Mouse (Mus musculus) CH12.LX (cell line): ENCODE measurements around the gene Esrra. TPM values are rescaled to one million over a fixed set of nuclear protein-coding genes. Genes with fewer than 3 reads are reported as not detected.

Source experiments
- DNase-seq: peaks from one replicate; pipeline ENCODE4 v3.0.0-alpha.2; 2013; ENCODE audit errors: extremely low read depth
- H3K27ac ChIP-seq: 2 replicates; pipeline ENCODE4 v1.5.1; 2012; ENCODE audit warnings: low read depth, mild to moderate bottlenecking, control low read depth, moderate library complexity; ENCODE audit not compliant: insufficient read depth
- H3K27me3 ChIP-seq: replicated peaks from 2 replicates; pipeline ENCODE3; 2012; ENCODE audit warnings: inconsistent platforms
- H3K36me3 ChIP-seq, 2 experiments: replicated peaks in 1 of 2; 2 replicates each; pipeline versions ENCODE3 to v1.6.1; 2012; ENCODE audit warnings: inconsistent platforms in 1 of 2, low read length in 1 of 2, mild to moderate bottlenecking in 1 of 2, mixed read lengths in 1 of 2, moderate library complexity in 1 of 2; ENCODE audit not compliant: control insufficient read depth in 1 of 2, insufficient read depth in 1 of 2
- H3K4me1 ChIP-seq, 2 experiments: 2 replicates each; pipeline ENCODE4 v1.6.1; 2012; ENCODE audit warnings: inconsistent platforms in 1 of 2, moderate library complexity in 1 of 2; ENCODE audit not compliant: insufficient read depth in 2 of 2, control insufficient read depth in 1 of 2
- H3K4me2 ChIP-seq: 2 replicates; pipeline ENCODE4 v1.6.1; 2012; ENCODE audit warnings: low read depth, mild to moderate bottlenecking, control low read depth; ENCODE audit not compliant: poor library complexity, insufficient read depth, severe bottlenecking
- H3K4me3 ChIP-seq, 3 experiments: fragments of 150-350 bp in 1 of 3; sonication (generic) in 1 of 3; replicated peaks in 1 of 3; 2 replicates each; pipeline versions ENCODE3 to v1.5.1; 2011 to 2012; ENCODE audit warnings: low read depth in 2 of 3, low read length in 2 of 3, mild to moderate bottlenecking in 2 of 3, moderate library complexity in 2 of 3, control low read depth in 1 of 3, improper control_type of control experiment in 1 of 3, inconsistent platforms in 1 of 3, mixed read lengths in 1 of 3; ENCODE audit not compliant: poor library complexity in 1 of 3
- H3K79me2 ChIP-seq: replicated peaks from 2 replicates; pipeline ENCODE4 v1.6.1; 2012; ENCODE audit warnings: mild to moderate bottlenecking, moderate library complexity; ENCODE audit not compliant: control insufficient read depth, poor library complexity, insufficient read depth, severe bottlenecking; ENCODE audit errors: extremely low read depth
- H3K9ac ChIP-seq: 2 replicates; pipeline ENCODE4 v1.6.1; 2012; ENCODE audit warnings: low read depth, mild to moderate bottlenecking, control low read depth, moderate library complexity; ENCODE audit not compliant: insufficient read depth
- H3K9me3 ChIP-seq: replicated peaks from 2 replicates; pipeline ENCODE3; 2012; ENCODE audit warnings: low read length, inconsistent platforms, mixed read lengths
- BHLHE40 ChIP-seq: IDR thresholded peaks from 2 replicates; pipeline ENCODE4 v1.6.1; 2011; ENCODE audit warnings: mild to moderate bottlenecking, low read depth, low read length, improper control_type of control experiment
- CHD2 ChIP-seq: IDR thresholded peaks from 2 replicates; pipeline ENCODE4 v1.6.1; 2011; ENCODE audit warnings: low read length, improper control_type of control experiment
- E2F4 ChIP-seq: IDR thresholded peaks from 2 replicates; pipeline ENCODE4 v1.6.1; 2011; ENCODE audit warnings: low read depth, low read length, improper control_type of control experiment; ENCODE audit not compliant: insufficient replicate concordance
- ETS1 ChIP-seq: conservative IDR thresholded peaks from 2 replicates; pipeline ENCODE4 v1.6.1; 2012; ENCODE audit warnings: low read depth, mild to moderate bottlenecking, inconsistent platforms, low read length, improper control_type of control experiment, moderate library complexity
- GABPA ChIP-seq: IDR thresholded peaks from 2 replicates; pipeline ENCODE4 v1.6.1; 2012; ENCODE audit warnings: low read depth, low read length, improper control_type of control experiment, inconsistent platforms; ENCODE audit not compliant: insufficient replicate concordance
- HCFC1 ChIP-seq: IDR thresholded peaks from 2 replicates; pipeline ENCODE4 v1.6.1; 2012; ENCODE audit warnings: low read depth, mild to moderate bottlenecking, inconsistent platforms, low read length, improper control_type of control experiment
- IRF4 ChIP-seq: IDR thresholded peaks from 2 replicates; pipeline ENCODE4 v1.6.1; 2014; ENCODE audit warnings: low read depth, mild to moderate bottlenecking, inconsistent platforms, low read length, improper control_type of control experiment
- JUN ChIP-seq: IDR thresholded peaks from 2 replicates; pipeline ENCODE4 v1.6.1; 2011; ENCODE audit warnings: low read depth, mild to moderate bottlenecking, low read length, improper control_type of control experiment, moderate library complexity; ENCODE audit not compliant: insufficient read depth
- JUND ChIP-seq: conservative IDR thresholded peaks from 2 replicates; pipeline ENCODE4 v1.6.1; 2011; ENCODE audit warnings: low read depth, low read length, improper control_type of control experiment
- MAFK ChIP-seq: IDR thresholded peaks from 2 replicates; pipeline ENCODE4 v1.6.1; 2011; ENCODE audit warnings: low read length, improper control_type of control experiment; ENCODE audit not compliant: insufficient replicate concordance
- MAX ChIP-seq: IDR thresholded peaks from 2 replicates; pipeline ENCODE4 v1.6.1; 2011; ENCODE audit warnings: low read length, improper control_type of control experiment
- MAZ ChIP-seq: IDR thresholded peaks from 2 replicates; pipeline ENCODE4 v1.6.1; 2012; ENCODE audit warnings: low read depth, mild to moderate bottlenecking, inconsistent platforms, low read length, improper control_type of control experiment, moderate library complexity
- PAX5 ChIP-seq: IDR thresholded peaks from 2 replicates; pipeline ENCODE4 v1.6.1; 2012; ENCODE audit warnings: low read length, inconsistent platforms, mixed read lengths
- POLR2A ChIP-seq: IDR thresholded peaks from 2 replicates; pipeline ENCODE4 v1.6.1; 2011; ENCODE audit warnings: low read depth, mild to moderate bottlenecking, improper control_type of control experiment, low read length
- RCOR1 ChIP-seq: conservative IDR thresholded peaks from 2 replicates; pipeline ENCODE4 v1.6.1; 2012; ENCODE audit warnings: low read depth, mild to moderate bottlenecking, inconsistent platforms, low read length, improper control_type of control experiment
- TBP ChIP-seq: conservative IDR thresholded peaks from 2 replicates; pipeline ENCODE4 v1.6.1; 2011; ENCODE audit warnings: low read depth, low read length, improper control_type of control experiment
- TCF12 ChIP-seq: IDR thresholded peaks from 2 replicates; pipeline ENCODE4 v1.6.1; 2014; ENCODE audit warnings: low read depth, mild to moderate bottlenecking, inconsistent platforms, low read length, improper control_type of control experiment
- UBTF ChIP-seq: IDR thresholded peaks from 2 replicates; pipeline ENCODE4 v1.6.1; 2012; ENCODE audit warnings: low read depth, mild to moderate bottlenecking, inconsistent platforms, low read length, improper control_type of control experiment, moderate library complexity
- USF2 ChIP-seq: conservative IDR thresholded peaks from 2 replicates; pipeline ENCODE4 v1.6.1; 2011; ENCODE audit warnings: low read depth, low read length, improper control_type of control experiment
- ZKSCAN1 ChIP-seq: IDR thresholded peaks from 2 replicates; pipeline ENCODE4 v1.6.1; 2012; ENCODE audit warnings: low read depth, inconsistent platforms, low read length, improper control_type of control experiment, borderline replicate concordance
- ZMIZ1 ChIP-seq: IDR thresholded peaks from 2 replicates; pipeline ENCODE4 v1.6.1; 2012; ENCODE audit warnings: low read depth, mild to moderate bottlenecking, inconsistent platforms, low read length, improper control_type of control experiment
- ZNF384 ChIP-seq: IDR thresholded peaks from 2 replicates; pipeline ENCODE4 v1.6.1; 2012; ENCODE audit warnings: low read depth, low read length, improper control_type of control experiment, inconsistent platforms
- dilution Hi-C: fragments of 300-500 bp; cut with MboI; formaldehyde crosslinking; loops from 2 replicates; pipeline ENCODE4 v1.14.3; 2020; ENCODE audit warnings: low sequenced_read_pairs; ENCODE audit not compliant: extremely low pct_unique_long_range_greater_than_20kb, extremely low pct_ligation_motif_present
- in situ Hi-C: fragments of 300-500 bp; cut with MboI; formaldehyde crosslinking; loops from 3 replicates; pipeline ENCODE4 v1.14.3; 2019; ENCODE audit warnings: low sequenced_read_pairs, low pct_ligation_motif_present, low pct_unique_long_range_greater_than_20kb, mixed read lengths
- polyA plus RNA-seq: library from polyadenylated mRNA; unstranded; fragments of >175 nt; gene quantifications from 2 replicates; pipeline ENCODE4 v1.2.1, GENCODE M21; 2012; ENCODE audit warnings: low read depth; ENCODE audit not compliant: insufficient read length
- total RNA-seq, 2 experiments: library from RNA; depleted of rRNA; stranded (reverse); fragments of 300-350 nt in 1 of 2; fragments of >200 nt in 1 of 2; gene quantifications; 2 replicates each; pipeline ENCODE4 v1.2.3; 2012 to 2014

Gene Esrra
- total and polyA plus RNA-seq, 3 experiments = 13.6 to 28.7 (median 15.6) TPM

- dilution Hi-C loops = no loop called here
- no peak for DNase-seq
- no peaks in the 10 kb centered on the region for H3K9me3 ChIP-seq
- peak overlapping the region; percentile 77 for H3K9ac ChIP-seq
- peaks cover 6 to 24% of the 10 kb centered on the region in 2 experiments for H3K4me1 ChIP-seq
- no peaks in the 10 kb centered on the region for H3K27me3 ChIP-seq
- peaks cover 0 to 22% of the 10 kb centered on the region in 2 experiments for H3K36me3 ChIP-seq
- in situ Hi-C loops = no loop called here
- H3K4me3 ChIP-seq = peak overlapping the region; percentile 71 to 78 (median 77)
- TF ChIP-seq JUN (no peak), JUND (no peak), ETS1 (no peak), TBP (no peak), ZNF384 (no peak), USF2 (no peak), MAFK (no peak), ZMIZ1 (no peak), UBTF (no peak), MAZ (no peak)
- no peaks in the 10 kb centered on the region for H3K79me2 ChIP-seq
- no peak overlapping the region for H3K27ac ChIP-seq
- peak overlapping the region; percentile 80 for H3K4me2 ChIP-seq
These were observed 19.1 kb upstream of the Esrra start for GRCm38 (mm10) chr19:6940396-6941351.

GRCm38 (mm10) chr19:6939106-6940002, 17.7 kb upstream of the Esrra start:
- no peaks in the 10 kb centered on the region for H3K79me2 ChIP-seq
- no peaks in the 10 kb centered on the region for H3K9me3 ChIP-seq
- no peak for TF ChIP-seq RCOR1
- no peak for TF ChIP-seq BHLHE40
- no peak for TF ChIP-seq USF2
- TF ChIP-seq ZKSCAN1 = no peak
- no peak for TF ChIP-seq ZMIZ1
- no peak for TF ChIP-seq TBP
- TF ChIP-seq CHD2 = no peak
- no peak for TF ChIP-seq UBTF
- no peak for TF ChIP-seq IRF4
- TF ChIP-seq PAX5 = no peak
- TF ChIP-seq POLR2A = no peak
- TF ChIP-seq TCF12 = no peak
- no peak for TF ChIP-seq E2F4
- TF ChIP-seq GABPA = no peak
- no peak for TF ChIP-seq MAX
- no peak for TF ChIP-seq HCFC1
- no peak for TF ChIP-seq ETS1
- in situ Hi-C loops = loop anchor here (5.0 kb wide), 1 partner anchor 83 kb away; no protein-coding TSS in a partner anchor
- no peak overlapping the region for H3K27ac ChIP-seq
- no peak for DNase-seq
- no peak overlapping the region for H3K9ac ChIP-seq
- H3K27me3 ChIP-seq = no peaks in the 10 kb centered on the region
- peaks cover 6 to 24% of the 10 kb centered on the region in 2 experiments for H3K4me1 ChIP-seq
- H3K4me3 ChIP-seq = no peak overlapping the region
- no peak overlapping the region for H3K4me2 ChIP-seq
- peaks cover 0 to 16% of the 10 kb centered on the region in 2 experiments for H3K36me3 ChIP-seq
- dilution Hi-C loops = no loop called here
